Mouse (Mus musculus): ENCODE results near the gene Sncg. TPM values are rescaled to one million over a fixed set of nuclear protein-coding genes. Genes with fewer than 3 reads are reported as not detected.

Sncg gene
- polyA plus RNA-seq (2012; rRNA removed): 16.8 and 17.8 TPM in 2 replicates

GRCm38 (mm10) chr14:34374577-34374976 is at the start of gene Sncg:
TSS of gene Sncg (minus strand) at chr14:34374789.

GRCm38 (mm10) chr14:34375415-34375904 is 871 bp upstream of the Sncg start, which contains the start of gene Mmrn2:
TSS of gene Mmrn2 (plus strand) at chr14:34375465.

DNA sequence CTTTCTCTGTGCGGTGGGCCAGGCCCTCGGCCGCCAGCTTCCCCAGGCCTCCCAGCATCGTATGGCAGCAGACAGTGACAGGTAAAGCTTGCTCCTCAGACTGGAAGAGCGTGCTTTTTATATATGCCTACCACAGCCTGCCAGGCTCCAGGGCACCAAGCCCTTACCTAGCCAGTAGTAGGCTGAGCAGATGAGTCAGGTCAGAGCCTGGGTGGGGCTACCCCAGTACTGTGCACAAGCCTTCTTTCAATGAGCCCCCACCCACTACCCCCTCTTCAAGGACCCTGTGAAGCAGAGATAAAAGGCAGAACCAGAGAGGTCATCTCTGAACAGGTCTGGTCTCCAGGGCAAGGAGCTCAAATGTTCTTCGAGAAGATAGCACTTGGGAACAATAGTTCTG is 19.3 kb downstream of the Sncg start, which contains the start of gene Fam25c:
Fam25c (minus strand) TSS at position 133 of the 400 bp plus-strand sequence.

Other genes with a start within 250 kb of the Sncg start
- 5.6 and 8.7 TPM in 2 replicates for gene Npy4r, start 222.3 kb downstream of the Sncg start, polyA plus RNA-seq (2012; rRNA removed)
- gene Gprin2, start 173.1 kb downstream of the Sncg start, polyA plus RNA-seq (2012; rRNA removed): 0.09 and 0.28 TPM in 2 replicates
- gene Syt15, start 155.2 kb downstream of the Sncg start, polyA plus RNA-seq (2012; rRNA removed): 3.3 and 3.8 TPM in 2 replicates
- gene Shld2, start 64.3 kb downstream of the Sncg start, polyA plus RNA-seq (2012; rRNA removed): 1.0 and 1.6 TPM in 2 replicates
- 81.8 and 96.5 TPM in 2 replicates for gene Glud1, start 64.1 kb downstream of the Sncg start, polyA plus RNA-seq (2012; rRNA removed)
- 0.44 TPM in 1 of 2 replicates, not detected in the other for gene Fam25c, start 19.4 kb downstream of the Sncg start, polyA plus RNA-seq (2012; rRNA removed)
- 6.9 and 8.0 TPM in 2 replicates for gene Mmrn2, start 676 bp upstream of the Sncg start, polyA plus RNA-seq (2012; rRNA removed)
- 5.0 and 7.4 TPM in 2 replicates for gene Bmpr1a, start 128.6 kb upstream of the Sncg start, polyA plus RNA-seq (2012; rRNA removed)
- not detected in 2 replicates for gene 9230112D13Rik, start 148.0 kb upstream of the Sncg start, polyA plus RNA-seq (2012; rRNA removed)
- 11.0 and 12.8 TPM in 2 replicates for gene Ldb3, start 213.9 kb upstream of the Sncg start, polyA plus RNA-seq (2012; rRNA removed)
- not detected in 2 replicates for gene Opn4, start 225.4 kb upstream of the Sncg start, polyA plus RNA-seq (2012; rRNA removed)